Mouse (Mus musculus): ENCODE results near the gene Cfap58. TPM values are rescaled to one million over a fixed set of nuclear protein-coding genes. Genes with fewer than 3 reads are reported as not detected.

Gene Cfap58
- polyA plus RNA-seq, 1 experiment = not detected

GRCm38 (mm10) chr19:47988456-47988855, 51.0 kb downstream of the Cfap58 start:
- no peak overlapping the region for H3K27ac ChIP-seq (ENCODE audit: control insufficient read depth, insufficient read depth, low read depth, low read length, poor library complexity)
- no peak overlapping the region for H3K4me3 ChIP-seq (replicated peaks; ENCODE audit: control insufficient read depth, low read depth, low read length)
- TF ChIP-seq POLR2A (IDR thresholded peaks at IDR 0.05; ENCODE audit: borderline replicate concordance, control insufficient read depth, low read depth, low read length) (no peak), CTCF (IDR thresholded peaks at IDR 0.05; ENCODE audit: control insufficient read depth, insufficient read depth, low read length) (no peak)
- WGBS = 30% methylated on average over 16 of the region's 16 CpGs
- no peaks in the 10 kb centered on the region for H3K4me1 ChIP-seq (ENCODE audit: control insufficient read depth, insufficient read depth, low read length)

DNA sequence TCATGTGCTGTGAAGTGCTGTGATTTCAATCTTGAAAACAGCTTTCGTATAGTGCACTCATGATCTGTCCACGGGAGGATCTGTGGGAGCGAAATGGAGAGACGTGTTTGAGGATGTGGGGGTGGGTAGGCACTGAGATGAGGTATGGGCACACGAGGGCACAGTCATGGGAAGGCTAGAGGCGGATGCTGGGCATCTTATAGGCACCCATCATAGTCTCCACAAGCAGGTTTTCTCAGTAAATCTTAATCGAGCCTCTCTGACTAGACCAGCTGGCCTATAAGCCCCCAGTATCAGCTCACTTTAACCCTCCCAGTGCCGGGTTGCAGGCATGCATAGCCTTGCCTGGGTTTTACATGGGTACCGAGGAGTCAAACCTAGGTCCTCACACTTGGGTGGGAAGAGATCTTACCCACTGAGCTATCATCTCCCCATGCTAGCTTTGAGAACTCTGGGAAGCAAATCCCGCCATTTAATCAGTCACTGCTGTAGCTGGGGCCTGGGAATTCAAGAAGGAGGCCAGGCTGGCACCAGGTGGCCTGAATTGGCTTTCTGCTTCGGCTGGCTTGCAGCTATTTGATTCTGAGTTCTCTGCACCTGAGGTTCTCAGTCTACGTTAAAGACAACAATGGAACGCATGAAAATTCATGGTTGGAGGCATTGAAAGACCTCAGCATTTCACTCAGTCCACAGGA, 51.6 kb downstream of the Cfap58 start:
- 65% methylated on average over 13 of the region's 13 CpGs for WGBS
- TF ChIP-seq CTCF (IDR thresholded peaks at IDR 0.05; ENCODE audit: control insufficient read depth, insufficient read depth, low read length) = no peak
- TF ChIP-seq POLR2A (IDR thresholded peaks at IDR 0.05; ENCODE audit: borderline replicate concordance, control insufficient read depth, low read depth, low read length) = no peak
- Histone ChIP-seq H3K4me3 (replicated peaks; ENCODE audit: control insufficient read depth, low read depth, low read length) (no peak overlapping the region), H3K27ac (ENCODE audit: control insufficient read depth, insufficient read depth, low read depth, low read length, poor library complexity) (no peak overlapping the region), H3K4me1 (ENCODE audit: control insufficient read depth, insufficient read depth, low read length) (no peaks in the 10 kb centered on the region)

DNA sequence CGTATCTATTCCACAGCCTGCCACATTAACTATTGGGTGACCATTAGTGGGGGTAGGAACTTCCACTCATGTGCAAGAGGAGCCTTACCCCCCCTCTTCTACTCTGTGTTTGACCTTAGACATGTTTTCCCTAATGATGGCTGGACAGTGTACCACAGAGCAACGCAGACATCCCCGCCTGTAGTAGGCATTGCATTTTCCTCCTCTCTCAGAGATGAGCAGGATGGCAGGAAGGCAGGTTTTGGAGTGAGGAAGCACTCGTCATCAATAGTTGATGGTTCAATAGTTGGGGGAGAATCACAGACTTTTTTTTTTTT, 52.1 kb downstream of the Cfap58 start:
- no peak overlapping the region for H3K4me3 ChIP-seq (replicated peaks; ENCODE audit: control insufficient read depth, low read depth, low read length)
- no peak for TF ChIP-seq POLR2A (IDR thresholded peaks at IDR 0.05; ENCODE audit: borderline replicate concordance, control insufficient read depth, low read depth, low read length)
- no peak for TF ChIP-seq CTCF (IDR thresholded peaks at IDR 0.05; ENCODE audit: control insufficient read depth, insufficient read depth, low read length)
- 68% methylated on average over 4 of the region's 4 CpGs for WGBS
- no peak overlapping the region for H3K27ac ChIP-seq (ENCODE audit: control insufficient read depth, insufficient read depth, low read depth, low read length, poor library complexity)
- no peaks in the 10 kb centered on the region for H3K4me1 ChIP-seq (ENCODE audit: control insufficient read depth, insufficient read depth, low read length)

- no peak overlapping the region for H3K27ac ChIP-seq (ENCODE audit: control insufficient read depth, insufficient read depth, low read depth, low read length, poor library complexity)
- WGBS = 85% methylated on average over 13 of the region's 13 CpGs
- TF ChIP-seq POLR2A (IDR thresholded peaks at IDR 0.05; ENCODE audit: borderline replicate concordance, control insufficient read depth, low read depth, low read length) (no peak), CTCF (IDR thresholded peaks at IDR 0.05; ENCODE audit: control insufficient read depth, insufficient read depth, low read length) (no peak)
- H3K4me1 ChIP-seq (ENCODE audit: control insufficient read depth, insufficient read depth, low read length) = no peaks in the 10 kb centered on the region
- H3K4me3 ChIP-seq (replicated peaks; ENCODE audit: control insufficient read depth, low read depth, low read length) = no peak overlapping the region
Measured at GRCm38 (mm10) chr19:48001240-48001639, 63.8 kb downstream of the Cfap58 start.

DNA sequence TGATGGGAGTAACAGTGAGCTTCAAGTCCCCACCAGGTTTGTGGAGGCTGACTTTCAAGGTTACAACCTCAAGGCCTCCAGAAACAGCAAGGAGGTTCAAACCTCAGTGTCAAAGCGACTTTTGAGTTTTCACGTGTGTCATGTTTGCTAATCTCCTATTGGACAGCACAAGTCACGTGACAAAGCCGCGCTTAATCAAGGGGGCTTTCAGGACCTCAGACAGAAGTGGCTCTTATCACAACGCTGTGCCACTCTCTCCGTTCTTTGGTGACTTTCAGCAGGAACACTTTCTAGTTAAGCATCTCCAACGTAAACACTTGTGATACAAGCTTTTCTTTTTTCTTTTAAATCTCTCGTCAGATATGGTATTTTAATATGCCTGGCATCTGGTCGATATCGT, 64.3 kb downstream of the Cfap58 start:
- Histone ChIP-seq H3K4me3 (replicated peaks; ENCODE audit: control insufficient read depth, low read depth, low read length) (no peak overlapping the region), H3K4me1 (ENCODE audit: control insufficient read depth, insufficient read depth, low read length) (no peaks in the 10 kb centered on the region), H3K27ac (ENCODE audit: control insufficient read depth, insufficient read depth, low read depth, low read length, poor library complexity) (no peak overlapping the region)
- no peak for TF ChIP-seq CTCF (IDR thresholded peaks at IDR 0.05; ENCODE audit: control insufficient read depth, insufficient read depth, low read length)
- TF ChIP-seq POLR2A (IDR thresholded peaks at IDR 0.05; ENCODE audit: borderline replicate concordance, control insufficient read depth, low read depth, low read length) = no peak
- WGBS = 81% methylated on average over 11 of the region's 11 CpGs

DNA sequence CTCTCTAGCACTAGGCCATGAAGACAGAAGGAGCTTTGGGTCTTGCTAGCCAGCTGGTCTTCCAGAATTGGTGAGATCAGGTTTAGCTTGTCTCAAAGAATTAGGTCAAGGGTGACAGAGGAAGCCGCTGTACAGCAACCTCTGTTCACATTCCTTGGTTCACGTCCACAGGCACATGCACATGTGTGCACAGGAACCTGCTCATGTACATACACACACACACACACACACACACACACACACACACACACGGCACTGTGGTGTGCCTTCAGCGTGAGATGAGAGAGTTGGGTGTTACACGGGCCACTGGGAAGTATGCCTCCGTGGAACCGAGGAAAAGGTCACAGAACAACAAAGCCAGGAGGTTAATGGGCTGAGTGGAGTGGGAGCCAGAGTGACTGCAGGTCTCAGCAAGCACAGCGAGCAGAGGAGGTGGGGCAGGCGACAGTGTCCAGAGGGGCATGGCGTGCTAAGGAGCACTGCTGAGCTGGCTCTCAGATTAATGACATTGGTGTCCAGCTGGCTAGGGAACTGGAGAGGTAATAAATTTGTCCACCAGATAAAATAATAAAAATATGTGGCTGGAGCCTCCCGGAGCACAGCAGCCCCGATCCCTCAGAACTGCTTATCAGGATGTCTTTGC, 71.4 kb downstream of the Cfap58 start:
- no peak for TF ChIP-seq CTCF (IDR thresholded peaks at IDR 0.05; ENCODE audit: control insufficient read depth, insufficient read depth, low read length)
- TF ChIP-seq POLR2A (IDR thresholded peaks at IDR 0.05; ENCODE audit: borderline replicate concordance, control insufficient read depth, low read depth, low read length) = no peak
- 79% methylated on average over 12 of the region's 12 CpGs for WGBS
- no peaks in the 10 kb centered on the region for H3K4me1 ChIP-seq (ENCODE audit: control insufficient read depth, insufficient read depth, low read length)

GRCm38 (mm10) chr19:48009586-48010331, 72.3 kb downstream of the Cfap58 start:
- Histone ChIP-seq H3K4me1 (ENCODE audit: control insufficient read depth, insufficient read depth, low read length) (no peaks in the 10 kb centered on the region), H3K4me3 (replicated peaks; ENCODE audit: control insufficient read depth, low read depth, low read length) (no peak overlapping the region), H3K27ac (ENCODE audit: control insufficient read depth, insufficient read depth, low read depth, low read length, poor library complexity) (no peak overlapping the region)
- WGBS = 75% methylated on average over 15 of the region's 15 CpGs
- TF ChIP-seq POLR2A (IDR thresholded peaks at IDR 0.05; ENCODE audit: borderline replicate concordance, control insufficient read depth, low read depth, low read length) (no peak), CTCF (IDR thresholded peaks at IDR 0.05; ENCODE audit: control insufficient read depth, insufficient read depth, low read length) (no peak)

More for the DNA sequence above, 71.4 kb downstream of the Cfap58 start:
- Histone ChIP-seq H3K4me3 (replicated peaks; ENCODE audit: control insufficient read depth, low read depth, low read length) (no peak overlapping the region), H3K27ac (ENCODE audit: control insufficient read depth, insufficient read depth, low read depth, low read length, poor library complexity) (no peak overlapping the region)

DNA sequence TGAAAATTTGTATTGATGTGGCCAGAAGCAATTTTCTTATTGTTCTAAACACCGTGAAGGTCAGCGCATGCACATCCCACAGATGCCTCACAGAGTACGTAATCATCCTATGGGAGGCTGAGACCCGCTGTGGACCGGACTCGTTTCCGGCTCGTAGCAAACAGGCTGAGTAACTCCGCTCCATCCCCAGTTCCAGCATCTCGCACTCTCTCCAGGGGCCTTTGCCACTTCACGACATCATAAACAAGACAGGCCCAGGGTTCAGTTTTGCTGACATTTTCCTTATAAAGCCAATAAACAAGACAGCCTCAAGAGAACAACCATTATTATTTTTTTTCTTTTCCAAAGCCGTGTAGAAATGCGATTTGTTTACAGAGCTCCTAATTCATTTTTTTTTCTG, 82.6 kb downstream of the Cfap58 start:
- H3K4me3 ChIP-seq (replicated peaks; ENCODE audit: control insufficient read depth, low read depth, low read length) = no peak overlapping the region
- TF ChIP-seq CTCF (IDR thresholded peaks at IDR 0.05; ENCODE audit: control insufficient read depth, insufficient read depth, low read length) = no peak
- TF ChIP-seq POLR2A (IDR thresholded peaks at IDR 0.05; ENCODE audit: borderline replicate concordance, control insufficient read depth, low read depth, low read length) = no peak
- 80% methylated on average over 13 of the region's 13 CpGs for WGBS
- H3K27ac ChIP-seq (ENCODE audit: control insufficient read depth, insufficient read depth, low read depth, low read length, poor library complexity) = no peak overlapping the region
- no peaks in the 10 kb centered on the region for H3K4me1 ChIP-seq (ENCODE audit: control insufficient read depth, insufficient read depth, low read length)
